Mouse (Mus musculus): ENCODE measurements around the gene Ubp1.

The Ubp1 gene

GRCm38 (mm10) chr9:114026261-114026934 lies 95.7 kb downstream of the Ubp1 start:
- CTCF ChIA-PET = interaction anchor here in 3 of 4 experiments (0.7 to 1.4 kb wide), 8 partner anchors 11 to 61 kb away, joined by 3 to 6 read pairs (median 3); partner anchors contain the start of gene Fbxl2 (in 1 of the 3)
- POLR2A ChIA-PET = interaction anchor here in 3 of 4 experiments (0.5 to 2.4 kb wide), 19 partner anchors 9 to 1547 kb away, joined by 3 to 10 read pairs (median 4); partner anchors contain the start of genes Fbxl2 (in 2 of the 3) and Ubp1 (in 1 of the 3)

All from embryonic stem cell, embryonic (primary cell).